Mouse (Mus musculus) kidney, postnatal 25 days (tissue): ENCODE measurements at regions not wholly inside any gene's neighbourhood (a gene's known extent, or its start where the extent isn't known, plus 50 kb on each side); places are given as distances from the start of the nearest gene placed in this dataset.

Source experiments
- DNase-seq, 2 experiments: peaks; one replicate each; pipeline ENCODE4 v3.0.0; 2021; ENCODE audit warnings: mixed read lengths in 2 of 2

- DNase-seq = no peak
Observed at GRCm38 (mm10) chr16:9115548-9115947, 285.6 kb downstream of the 1810013L24Rik start.

- no peak for DNase-seq
Observed at GRCm38 (mm10) chr16:9121581-9121980, 291.7 kb downstream of the 1810013L24Rik start.

- no peak for DNase-seq
Observed at GRCm38 (mm10) chr16:9132113-9132512, 302.2 kb downstream of the 1810013L24Rik start.

GRCm38 (mm10) chr16:9132778-9133177, 302.9 kb downstream of the 1810013L24Rik start:
- DNase-seq = no peak

- DNase-seq = peak; percentile 14 to 50
Observed at GRCm38 (mm10) chr16:9135377-9135776, 305.5 kb downstream of the 1810013L24Rik start.

- no peak for DNase-seq
Observed at GRCm38 (mm10) chr16:9138552-9139224, 308.8 kb downstream of the 1810013L24Rik start.

GRCm38 (mm10) chr16:9139405-9139804, 309.5 kb downstream of the 1810013L24Rik start:
- no peak for DNase-seq

GRCm38 (mm10) chr16:9149209-9150135, 319.6 kb downstream of the 1810013L24Rik start:
- peak; percentile 16 to 44 for DNase-seq

GRCm38 (mm10) chr16:9151936-9152335, 322.0 kb downstream of the 1810013L24Rik start:
- DNase-seq = peak; percentile 75 to 81

- DNase-seq = no peak
Observed at GRCm38 (mm10) chr16:9153501-9153900, 323.6 kb downstream of the 1810013L24Rik start.

GRCm38 (mm10) chr16:9165763-9166310, 335.9 kb downstream of the 1810013L24Rik start:
- peak; percentile 36 for DNase-seq

- DNase-seq = no peak
Observed at GRCm38 (mm10) chr16:9176402-9176801, 346.5 kb downstream of the 1810013L24Rik start.

- no peak for DNase-seq
Observed at GRCm38 (mm10) chr16:9195821-9196220, 365.9 kb downstream of the 1810013L24Rik start.

GRCm38 (mm10) chr16:9198903-9199532, 369.1 kb downstream of the 1810013L24Rik start:
- DNase-seq = no peak

- no peak for DNase-seq
Observed at GRCm38 (mm10) chr16:9208602-9209001, 378.7 kb downstream of the 1810013L24Rik start.

- DNase-seq = no peak
Observed at GRCm38 (mm10) chr16:9211485-9211884, 381.6 kb downstream of the 1810013L24Rik start.

GRCm38 (mm10) chr16:9215131-9215530, 385.2 kb downstream of the 1810013L24Rik start:
- no peak for DNase-seq

GRCm38 (mm10) chr16:9217361-9217760, 387.5 kb downstream of the 1810013L24Rik start:
- DNase-seq = no peak

GRCm38 (mm10) chr16:9230178-9230577, 400.3 kb downstream of the 1810013L24Rik start:
- DNase-seq = no peak

- no peak for DNase-seq
Observed at GRCm38 (mm10) chr16:9242099-9242498, 412.2 kb downstream of the 1810013L24Rik start.

- no peak for DNase-seq
Observed at GRCm38 (mm10) chr16:9247198-9247597, 417.3 kb downstream of the 1810013L24Rik start.

- DNase-seq = no peak
Observed at GRCm38 (mm10) chr16:9253054-9253453, 423.2 kb downstream of the 1810013L24Rik start.

- no peak for DNase-seq
Observed at GRCm38 (mm10) chr16:9255351-9255750, 425.5 kb downstream of the 1810013L24Rik start.
